Mouse (Mus musculus) liver, embryonic 14.5 days (tissue): ENCODE measurements around the gene Zfp628. TPM values are rescaled to one million over a fixed set of nuclear protein-coding genes. Genes with fewer than 3 reads are reported as not detected.

Experiments
- ATAC-seq: fragments of 200-750 bp; cut with Nextera tagmentation; 2 replicates; pipeline ENCODE4 v1.8.0; 2017; ENCODE audit warnings: moderate number of reproducible peaks, mild to moderate bottlenecking, moderate library complexity; ENCODE audit not compliant: insufficient read depth
- DNase-seq, 3 experiments: peaks; one replicate each; pipeline ENCODE4 v3.0.0-alpha.2; 2012 to 2013; ENCODE audit warnings: low read depth in 3 of 3, low spot score in 3 of 3
- H3K27ac ChIP-seq: fragments of 300-500 bp; sonication (generic); 2 replicates; pipeline ENCODE4 v1.5.1; 2014; ENCODE audit warnings: moderate library complexity, mild to moderate bottlenecking, control low read depth, inconsistent platforms
- H3K27me3 ChIP-seq: fragments of 300-500 bp; sonication (generic); 2 replicates; pipeline ENCODE4 v1.6.1; 2014; ENCODE audit warnings: mild to moderate bottlenecking, low read length, moderate library complexity; ENCODE audit not compliant: control insufficient read depth, insufficient read depth
- H3K36me3 ChIP-seq: fragments of 300-500 bp; sonication (generic); replicated peaks from 2 replicates; pipeline ENCODE4 v1.6.1; 2014; ENCODE audit warnings: low read depth; ENCODE audit not compliant: control insufficient read depth, insufficient read depth
- H3K4me1 ChIP-seq, 2 experiments: fragments of 200-500 bp in 1 of 2; fragments of 300-500 bp in 1 of 2; sonication (generic) in 1 of 2; replicated peaks; 2 replicates each; pipeline ENCODE4 v1.6.1; 2012 to 2014; ENCODE audit warnings: antibody characterized with exemption in 1 of 2, inconsistent platforms in 1 of 2, low read length in 1 of 2; ENCODE audit not compliant: control insufficient read depth in 2 of 2, insufficient read depth in 2 of 2
- H3K4me2 ChIP-seq: fragments of 300-500 bp; sonication (generic); 2 replicates; pipeline ENCODE4 v1.6.1; 2014; ENCODE audit warnings: low read depth, mild to moderate bottlenecking, control low read depth, moderate library complexity
- H3K4me3 ChIP-seq, 2 experiments: fragments of 200-500 bp in 1 of 2; fragments of 300-500 bp in 1 of 2; sonication (generic) in 1 of 2; 2 replicates each; pipeline ENCODE4 v1.5.1; 2012 to 2014; ENCODE audit warnings: low read depth in 2 of 2, low read length in 2 of 2, mild to moderate bottlenecking in 2 of 2, control low read depth in 1 of 2, inconsistent platforms in 1 of 2, moderate library complexity in 1 of 2; ENCODE audit not compliant: insufficient read depth in 1 of 2
- H3K9ac ChIP-seq: fragments of 300-500 bp; sonication (generic); replicated peaks from 2 replicates; pipeline ENCODE4 v1.6.1; 2014; ENCODE audit warnings: mild to moderate bottlenecking, control low read depth, moderate library complexity
- H3K9me3 ChIP-seq: fragments of 300-500 bp; sonication (generic); 2 replicates; pipeline ENCODE4 v1.6.1; 2016; ENCODE audit warnings: low read length, mixed read lengths; ENCODE audit not compliant: control insufficient read depth
- CTCF ChIP-seq: IDR thresholded peaks from 2 replicates; pipeline ENCODE4 v1.5.1; 2016; ENCODE audit warnings: antibody characterized with exemption, low read depth, control low read depth
- EP300 ChIP-seq: IDR thresholded peaks from 2 replicates; pipeline ENCODE4 v1.6.1; 2016; ENCODE audit warnings: antibody characterized with exemption, low read depth
- WGBS: fragments of 180-500 bp; shearing (Covaris S2); extraction: QIAGEN DNeasy Blood & Tissue Kit; methylation state at CpG from one replicate; pipeline ENCODE4 v1.1.7; 2014; ENCODE audit not compliant: insufficient replicate concordance; 5-methylcytosine and 5-hydroxymethylcytosine counted together
- polyA plus RNA-seq, 2 experiments: library from polyadenylated mRNA; depleted of rRNA in 1 of 2; stranded (reverse) in 1 of 2; unstranded in 1 of 2; fragments of >200 nt; fragmentation: Nextera tagmentation in 1 of 2; extraction: Ambion mirVana in 1 of 2; gene quantifications; 2 replicates each; pipeline versions ENCODE4 v1.2.1 to v1.2.3; 2012 to 2014

Zfp628 gene
- polyA plus RNA-seq, 2 experiments: 1.5 to 2.9 TPM

- DNase-seq: no peak
- H3K9ac ChIP-seq: no peak overlapping the region
- H3K4me3 ChIP-seq: no peak overlapping the region
- H3K9me3 ChIP-seq: no peaks in the 10 kb centered on the region
- WGBS: 6% methylated on average over 37 of the region's 37 CpGs
- 0 out of 2 replicates have a peak overlapping the region, but pooled peaks have one; percentile 5 for H3K4me2 ChIP-seq
- H3K27me3 ChIP-seq: peaks cover 22% of the 10 kb centered on the region
- no peak for ATAC-seq
- TF ChIP-seq EP300: no peak
- TF ChIP-seq CTCF: peak; percentile 58
- H3K27ac ChIP-seq: no peak overlapping the region
- peaks cover 11% of the 10 kb centered on the region for H3K36me3 ChIP-seq
- H3K4me1 ChIP-seq: no peaks in the 10 kb centered on the region; a peak in 1 of 4 replicates
Observed at GRCm38 (mm10) chr7:4923586-4924364, 8.8 kb downstream of the Zfp628 start.

DNA sequence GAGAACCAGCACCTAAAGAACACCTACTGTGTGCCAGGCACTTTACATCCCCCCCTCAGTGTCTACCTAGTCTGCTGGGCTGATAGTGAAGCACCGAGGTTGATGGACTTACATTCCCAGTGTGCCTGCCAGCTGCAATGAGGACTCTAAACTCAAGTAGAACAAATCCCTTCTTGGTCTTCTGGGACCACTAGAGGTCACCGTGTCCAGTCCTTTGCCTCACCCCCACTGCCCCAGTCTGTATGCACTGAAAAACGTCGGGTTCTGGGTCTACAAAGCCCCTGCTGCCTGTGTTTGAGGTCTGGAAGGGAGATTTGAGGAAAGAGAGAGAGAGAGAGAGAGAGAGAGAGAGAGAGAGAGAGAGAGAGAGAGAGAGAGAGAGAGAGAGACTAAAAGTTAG, 9.5 kb downstream of the Zfp628 start:
- DNase-seq (no peak), ATAC-seq (no peak)
- H3K9ac ChIP-seq: no peak overlapping the region
- H3K9me3 ChIP-seq: no peaks in the 10 kb centered on the region
- TF ChIP-seq EP300 (no peak), CTCF (no peak)
- WGBS: 1% methylated on average over 4 of the region's 4 CpGs
- H3K4me3 ChIP-seq: no peak overlapping the region
- H3K4me2 ChIP-seq: no peak overlapping the region
- H3K4me1 ChIP-seq: no peaks in the 10 kb centered on the region; a peak in 1 of 4 replicates
- no peak overlapping the region for H3K27ac ChIP-seq
- peaks cover 6% of the 10 kb centered on the region for H3K36me3 ChIP-seq
- H3K27me3 ChIP-seq: peaks cover 22% of the 10 kb centered on the region

DNA sequence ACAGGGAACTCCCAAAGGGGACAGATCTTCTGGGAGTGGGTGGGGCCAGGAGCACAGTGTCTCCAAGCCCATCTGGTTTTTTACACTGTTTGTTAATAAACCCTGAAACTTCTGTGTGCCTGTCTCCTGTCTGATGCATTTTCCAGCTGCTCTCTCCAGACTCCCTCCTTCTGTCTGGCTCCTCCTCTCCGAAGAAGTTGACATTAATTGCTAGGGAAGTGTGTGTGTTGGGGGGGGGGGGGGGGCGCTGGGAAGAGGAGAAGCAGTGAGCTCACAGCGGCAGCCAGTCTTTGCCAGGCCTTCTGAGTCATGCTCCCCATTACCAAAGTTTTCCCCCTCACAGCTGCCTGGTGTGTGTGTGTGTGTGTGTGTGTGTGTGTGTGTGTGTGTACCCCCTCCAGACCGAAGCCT, 9.9 kb downstream of the Zfp628 start:
- no peak overlapping the region for H3K4me3 ChIP-seq
- H3K36me3 ChIP-seq: peaks cover 5% of the 10 kb centered on the region
- ATAC-seq (no peak), DNase-seq (no peak)
- H3K4me1 ChIP-seq: no peaks in the 10 kb centered on the region; a peak in 1 of 4 replicates
- H3K9me3 ChIP-seq: no peaks in the 10 kb centered on the region
- H3K27me3 ChIP-seq: peaks cover 22% of the 10 kb centered on the region
- H3K27ac ChIP-seq: no peak overlapping the region
- H3K9ac ChIP-seq: no peak overlapping the region
- 22% methylated on average over 3 of the region's 4 CpGs for WGBS
- no peak overlapping the region for H3K4me2 ChIP-seq
- no peak for TF ChIP-seq EP300
- no peak for TF ChIP-seq CTCF

- H3K4me3 ChIP-seq: no peak within 1 kb of the TSS
- TF ChIP-seq CTCF (no peak), EP300 (no peak)
- H3K9ac ChIP-seq: no peak within 1 kb of the TSS
- no peak for DNase-seq
- no peaks in the 10 kb centered on the region; a peak in 1 of 4 replicates for H3K4me1 ChIP-seq
- no peaks in the 10 kb centered on the region for H3K9me3 ChIP-seq
- H3K27me3 ChIP-seq: peaks cover 22% of the 10 kb centered on the region
- no peaks in the 10 kb centered on the region for H3K36me3 ChIP-seq
- ATAC-seq: no peak
- WGBS: 26% methylated on average over 6 of the region's 6 CpGs
- no peak within 1 kb of the TSS for H3K27ac ChIP-seq
- H3K4me2 ChIP-seq: no peak within 1 kb of the TSS
Observed at GRCm38 (mm10) chr7:4925441-4926381, 10.7 kb downstream of the Zfp628 start, which contains the start of gene Ssc5d. TSS of gene Ssc5d (plus strand) at chr7:4925785.

DNA sequence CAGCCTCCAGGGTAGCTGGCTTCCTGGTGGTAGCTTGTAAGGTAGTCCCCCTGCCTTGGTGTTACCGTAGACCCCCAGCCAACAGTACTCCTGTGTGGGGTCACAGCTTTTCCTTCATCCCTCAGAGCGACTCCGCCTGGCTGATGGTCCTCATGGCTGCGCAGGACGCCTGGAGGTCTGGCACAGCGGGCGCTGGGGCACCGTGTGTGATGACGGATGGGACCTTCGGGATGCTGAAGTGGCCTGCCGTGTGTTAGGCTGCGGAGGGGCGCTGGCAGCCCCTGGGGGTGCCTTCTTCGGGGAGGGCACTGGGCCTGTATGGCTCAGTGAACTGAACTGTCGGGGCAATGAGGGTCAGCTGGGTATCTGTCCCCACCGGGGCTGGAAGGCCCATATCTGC, 11.8 kb downstream of the Zfp628 start:
- no peak overlapping the region for H3K9ac ChIP-seq
- H3K4me1 ChIP-seq: no peaks in the 10 kb centered on the region; a peak in 1 of 4 replicates
- WGBS: 66% methylated on average over 16 of the region's 16 CpGs
- H3K36me3 ChIP-seq: no peaks in the 10 kb centered on the region
- no peak overlapping the region for H3K4me2 ChIP-seq
- peaks cover 22% of the 10 kb centered on the region for H3K27me3 ChIP-seq
- H3K9me3 ChIP-seq: no peaks in the 10 kb centered on the region
- H3K4me3 ChIP-seq: no peak overlapping the region
- no peak for ATAC-seq
- TF ChIP-seq CTCF: no peak
- no peak for TF ChIP-seq EP300
- DNase-seq: no peak
- no peak overlapping the region for H3K27ac ChIP-seq
